Mouse (Mus musculus): ENCODE measurements around the gene Smco4. TPM values are rescaled to one million over a fixed set of nuclear protein-coding genes. Genes with fewer than 3 reads are reported as not detected.

The Smco4 gene
- 3.5 and 5.0 TPM in 2 replicates for total RNA-seq (2014; rRNA removed)
- polyA plus RNA-seq (2015; fragmentation: Nextera tagmentation; extraction: Ambion mirVana): 0.38 and 0.42 TPM in 2 replicates

GRCm38 (mm10) chr9:15493235-15493924 is at the start of gene Smco4:
Gene Smco4, plus strand, starts transcription at chr9:15493432.
- H3K27me3 ChIP-seq (ENCODE audit: insufficient read depth, low read length): no peaks in the 10 kb centered on the region
- no peaks in the 10 kb centered on the region for H3K36me3 ChIP-seq (ENCODE audit: insufficient read depth, low read length)
- no peaks in the 10 kb centered on the region for H3K9me3 ChIP-seq (ENCODE audit: low read length)
- DNase-seq (ENCODE audit: low spot score): peak; percentile 53
- peak; percentile 57 for TF ChIP-seq CTCF (IDR thresholded peaks at IDR 0.05)
- H3K4me1 ChIP-seq (ENCODE audit: insufficient read depth, low read length): 0 out of 2 replicates have a peak, but pooled peaks cover 2% of the 10 kb centered on the region
- H3K27ac ChIP-seq (ENCODE audit: low read depth, low read length): peak within 1 kb of the TSS; percentile 51; the same call in 1 of the 2 replicates
- peak within 1 kb of the TSS; percentile 78 for H3K4me3 ChIP-seq (ENCODE audit: low read depth, low read length)
- H3K4me2 ChIP-seq (ENCODE audit: low read depth, low read length, poor library complexity, severe bottlenecking): peak within 1 kb of the TSS; percentile 96
- peak; percentile 79 for ATAC-seq (ENCODE audit: low FRiP score)
- H3K9ac ChIP-seq (replicated peaks; ENCODE audit: low read length, poor library complexity, severe bottlenecking): peak within 1 kb of the TSS; percentile 73
- WGBS: under 1% methylated on average over 66 of the region's 101 CpGs

GRCm38 (mm10) chr9:15447397-15447796 is 45.8 kb upstream of the Smco4 start:
- Histone ChIP-seq H3K9me3 (ENCODE audit: low read length) (no peaks in the 10 kb centered on the region), H3K27ac (ENCODE audit: low read depth, low read length) (no peak overlapping the region), H3K4me2 (ENCODE audit: low read depth, low read length, poor library complexity, severe bottlenecking) (no peak overlapping the region), H3K36me3 (ENCODE audit: insufficient read depth, low read length) (no peaks in the 10 kb centered on the region), H3K27me3 (ENCODE audit: insufficient read depth, low read length) (no peaks in the 10 kb centered on the region), H3K9ac (replicated peaks; ENCODE audit: low read length, poor library complexity, severe bottlenecking) (no peak overlapping the region), H3K4me3 (ENCODE audit: low read depth, low read length) (no peak overlapping the region), H3K4me1 (ENCODE audit: insufficient read depth, low read length) (no peaks in the 10 kb centered on the region)
- DNase-seq (ENCODE audit: low spot score) (no peak), ATAC-seq (ENCODE audit: low FRiP score) (no peak)
- 84% methylated on average over 2 of the region's 2 CpGs for WGBS
- no peak for TF ChIP-seq CTCF (IDR thresholded peaks at IDR 0.05)

- H3K4me1 ChIP-seq (ENCODE audit: insufficient read depth, low read length): no peaks in the 10 kb centered on the region
- ATAC-seq (ENCODE audit: low FRiP score) (peak; percentile 62; the same call in 1 of the 2 replicates), DNase-seq (ENCODE audit: low spot score) (peak; percentile 30)
- no peak overlapping the region for H3K9ac ChIP-seq (replicated peaks; ENCODE audit: low read length, poor library complexity, severe bottlenecking)
- H3K9me3 ChIP-seq (ENCODE audit: low read length): no peaks in the 10 kb centered on the region
- H3K36me3 ChIP-seq (ENCODE audit: insufficient read depth, low read length): no peaks in the 10 kb centered on the region
- no peak overlapping the region for H3K27ac ChIP-seq (ENCODE audit: low read depth, low read length)
- H3K4me3 ChIP-seq (ENCODE audit: low read depth, low read length): no peak overlapping the region
- TF ChIP-seq CTCF (IDR thresholded peaks at IDR 0.05): no peak
- H3K27me3 ChIP-seq (ENCODE audit: insufficient read depth, low read length): no peaks in the 10 kb centered on the region
- H3K4me2 ChIP-seq (ENCODE audit: low read depth, low read length, poor library complexity, severe bottlenecking): no peak overlapping the region
- 42% methylated on average over 5 of the region's 5 CpGs for WGBS
Measured at GRCm38 (mm10) chr9:15450921-15451320, 42.3 kb upstream of the Smco4 start.

- WGBS: 58% methylated on average over 4 of the region's 4 CpGs
- DNase-seq (ENCODE audit: low spot score): no peak
- Histone ChIP-seq H3K9me3 (ENCODE audit: low read length) (no peaks in the 10 kb centered on the region), H3K36me3 (ENCODE audit: insufficient read depth, low read length) (no peaks in the 10 kb centered on the region), H3K9ac (replicated peaks; ENCODE audit: low read length, poor library complexity, severe bottlenecking) (no peak overlapping the region), H3K4me3 (ENCODE audit: low read depth, low read length) (no peak overlapping the region), H3K4me1 (ENCODE audit: insufficient read depth, low read length) (no peaks in the 10 kb centered on the region), H3K27me3 (ENCODE audit: insufficient read depth, low read length) (no peaks in the 10 kb centered on the region), H3K4me2 (ENCODE audit: low read depth, low read length, poor library complexity, severe bottlenecking) (no peak overlapping the region), H3K27ac (ENCODE audit: low read depth, low read length) (no peak overlapping the region)
- TF ChIP-seq CTCF (IDR thresholded peaks at IDR 0.05): no peak
- ATAC-seq (ENCODE audit: low FRiP score): no peak
Measured at GRCm38 (mm10) chr9:15472256-15472655, 21.0 kb upstream of the Smco4 start.

GRCm38 (mm10) chr9:15473206-15473605 is 20.0 kb upstream of the Smco4 start:
- H3K4me3 ChIP-seq (ENCODE audit: low read depth, low read length): no peak overlapping the region
- no peaks in the 10 kb centered on the region for H3K36me3 ChIP-seq (ENCODE audit: insufficient read depth, low read length)
- no peaks in the 10 kb centered on the region for H3K27me3 ChIP-seq (ENCODE audit: insufficient read depth, low read length)
- no peak overlapping the region for H3K4me2 ChIP-seq (ENCODE audit: low read depth, low read length, poor library complexity, severe bottlenecking)
- WGBS: 97% methylated on average over 1 of the region's 1 CpGs
- no peak overlapping the region for H3K27ac ChIP-seq (ENCODE audit: low read depth, low read length)
- no peak for TF ChIP-seq CTCF (IDR thresholded peaks at IDR 0.05)
- no peak for DNase-seq (ENCODE audit: low spot score)
- no peak for ATAC-seq (ENCODE audit: low FRiP score)
- no peaks in the 10 kb centered on the region for H3K4me1 ChIP-seq (ENCODE audit: insufficient read depth, low read length)
- H3K9ac ChIP-seq (replicated peaks; ENCODE audit: low read length, poor library complexity, severe bottlenecking): no peak overlapping the region
- H3K9me3 ChIP-seq (ENCODE audit: low read length): no peaks in the 10 kb centered on the region

GRCm38 (mm10) chr9:15477556-15477955 is 15.7 kb upstream of the Smco4 start:
- H3K36me3 ChIP-seq (ENCODE audit: insufficient read depth, low read length): no peaks in the 10 kb centered on the region
- no peak overlapping the region for H3K4me2 ChIP-seq (ENCODE audit: low read depth, low read length, poor library complexity, severe bottlenecking)
- H3K27me3 ChIP-seq (ENCODE audit: insufficient read depth, low read length): no peaks in the 10 kb centered on the region
- 85% methylated on average over 10 of the region's 10 CpGs for WGBS
- no peak overlapping the region for H3K9ac ChIP-seq (replicated peaks; ENCODE audit: low read length, poor library complexity, severe bottlenecking)
- ATAC-seq (ENCODE audit: low FRiP score) (no peak), DNase-seq (ENCODE audit: low spot score) (peak; percentile 33)
- H3K27ac ChIP-seq (ENCODE audit: low read depth, low read length): no peak overlapping the region
- no peak for TF ChIP-seq CTCF (IDR thresholded peaks at IDR 0.05)
- H3K4me1 ChIP-seq (ENCODE audit: insufficient read depth, low read length): no peaks in the 10 kb centered on the region
- no peaks in the 10 kb centered on the region for H3K9me3 ChIP-seq (ENCODE audit: low read length)
- H3K4me3 ChIP-seq (ENCODE audit: low read depth, low read length): no peak overlapping the region
